Mouse (Mus musculus): ENCODE data around the gene Gm21586.
"Not testable (repeated sequence)": the region's sequence is repeated elsewhere in the genome, so short reads cannot be mapped to it uniquely, and the experiment has no call there.

Gm21586 gene

DNA sequence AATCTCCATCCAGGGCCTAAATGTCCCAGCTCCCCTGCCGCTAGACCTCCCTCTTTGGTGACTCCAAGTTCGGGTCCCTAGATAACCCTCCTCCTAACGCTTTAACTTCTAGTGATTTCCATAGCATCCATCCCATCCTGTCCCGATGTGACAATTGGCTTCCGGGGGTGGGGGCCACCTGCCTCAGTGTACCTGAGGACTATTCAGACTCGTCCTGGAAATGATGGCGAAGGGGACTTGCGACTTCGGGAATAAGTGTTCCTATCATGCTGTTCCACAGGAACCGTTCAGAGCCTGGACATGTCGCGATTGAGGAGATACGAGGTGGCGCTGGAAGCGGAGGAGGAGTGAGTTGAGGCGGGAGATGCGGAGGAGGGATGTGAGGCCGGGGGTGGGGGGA is at the start of gene Gm21586:
TSS of gene Gm21586 (plus strand) at position 301 of the 400 bp plus-strand sequence.
- not testable (repeated sequence) for DNase-seq (ENCODE audit: low spot score)

DNA sequence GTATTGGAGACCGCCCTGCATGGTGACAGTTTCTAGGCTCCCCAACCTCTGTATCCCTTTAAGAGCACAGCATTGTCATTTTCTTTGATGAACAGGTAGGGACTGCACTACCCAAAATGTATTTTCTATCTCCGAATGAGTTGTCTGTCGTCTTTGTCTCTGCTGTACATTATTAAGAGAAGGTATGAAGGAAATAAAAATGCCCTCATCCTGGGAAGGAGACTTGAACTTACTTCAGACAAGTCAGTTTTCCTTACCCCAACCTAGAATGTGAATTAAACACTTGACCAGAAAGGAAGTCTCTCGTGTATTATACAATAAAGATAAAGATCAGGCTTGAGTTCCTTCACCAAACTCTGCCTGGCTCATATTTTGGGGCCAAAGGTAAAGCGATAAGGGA is 27.3 kb downstream of the Gm21586 start, which contains the start of gene Gm2163:
TSS of gene Gm2163 (plus strand) at position 301 of the 400 bp plus-strand sequence.
- not testable (repeated sequence) for DNase-seq (ENCODE audit: low spot score)
